Mouse (Mus musculus): Measurements from ENCODE around the gene Acsl5. TPM values are rescaled to one million over a fixed set of nuclear protein-coding genes. Genes with fewer than 3 reads are reported as not detected.

Acsl5 gene
- polyA plus RNA-seq, 1 experiment = 11.7 TPM

DNA sequence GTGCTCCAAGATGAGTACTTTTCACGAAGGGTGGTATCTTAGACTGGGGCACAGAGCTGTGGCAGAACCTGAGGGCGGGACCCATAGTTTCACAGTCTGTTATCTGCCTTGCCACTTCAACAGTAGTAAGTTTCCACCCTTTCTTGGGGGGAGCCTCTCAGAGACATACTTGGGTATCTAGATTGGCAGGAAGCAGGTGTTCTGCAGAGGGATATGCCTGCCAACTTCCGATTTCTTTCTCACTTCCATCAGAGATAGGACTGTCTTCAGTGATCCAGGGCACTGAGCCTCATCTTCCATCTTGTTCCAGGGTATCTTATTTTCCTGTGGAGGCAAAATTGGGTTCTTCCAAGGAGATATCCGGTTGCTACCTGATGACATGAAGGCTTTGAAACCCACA lies 32.4 kb downstream of the Acsl5 start:
- no peak for DNase-seq (ENCODE audit: low read depth)

DNA sequence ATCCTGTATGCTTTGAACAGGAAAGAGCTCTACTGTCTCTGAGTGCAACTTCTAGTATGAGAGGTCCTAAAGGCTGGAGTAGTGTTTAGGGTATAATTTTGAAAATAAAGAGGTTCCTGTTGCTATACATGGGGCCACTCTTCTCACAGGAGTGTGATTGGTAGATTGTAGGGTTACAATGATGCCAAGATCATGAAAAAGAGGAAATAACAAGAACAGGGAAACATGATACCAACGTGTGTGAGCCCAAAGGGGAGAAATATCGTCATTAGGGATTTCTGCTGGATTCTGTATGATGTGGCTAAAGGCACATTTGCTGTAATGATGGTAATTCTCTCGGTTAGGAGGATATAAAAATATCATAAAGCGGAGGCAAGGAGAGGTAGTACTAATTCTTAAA lies 34.3 kb downstream of the Acsl5 start:
- DNase-seq (ENCODE audit: low read depth) = no peak

DNA sequence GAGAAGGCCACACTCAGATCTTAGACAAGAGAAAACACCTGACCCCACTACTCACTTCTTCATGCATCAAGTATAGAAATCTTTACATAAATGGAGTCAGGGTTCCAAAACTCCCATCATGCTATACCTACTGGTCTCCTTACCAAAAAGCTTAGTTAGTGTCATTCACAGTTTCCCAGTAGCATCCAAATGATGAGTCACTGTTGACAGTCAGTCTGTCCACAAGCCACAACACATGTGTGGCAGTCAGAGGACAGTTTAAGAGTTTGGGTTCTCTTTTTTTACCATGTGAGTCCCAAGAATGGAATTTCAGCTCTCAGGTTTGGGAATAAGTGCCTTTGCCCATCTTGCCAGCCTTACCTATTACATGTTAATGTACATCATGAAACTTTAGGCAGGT lies 37.2 kb downstream of the Acsl5 start:
- DNase-seq (ENCODE audit: low read depth) = no peak

DNA sequence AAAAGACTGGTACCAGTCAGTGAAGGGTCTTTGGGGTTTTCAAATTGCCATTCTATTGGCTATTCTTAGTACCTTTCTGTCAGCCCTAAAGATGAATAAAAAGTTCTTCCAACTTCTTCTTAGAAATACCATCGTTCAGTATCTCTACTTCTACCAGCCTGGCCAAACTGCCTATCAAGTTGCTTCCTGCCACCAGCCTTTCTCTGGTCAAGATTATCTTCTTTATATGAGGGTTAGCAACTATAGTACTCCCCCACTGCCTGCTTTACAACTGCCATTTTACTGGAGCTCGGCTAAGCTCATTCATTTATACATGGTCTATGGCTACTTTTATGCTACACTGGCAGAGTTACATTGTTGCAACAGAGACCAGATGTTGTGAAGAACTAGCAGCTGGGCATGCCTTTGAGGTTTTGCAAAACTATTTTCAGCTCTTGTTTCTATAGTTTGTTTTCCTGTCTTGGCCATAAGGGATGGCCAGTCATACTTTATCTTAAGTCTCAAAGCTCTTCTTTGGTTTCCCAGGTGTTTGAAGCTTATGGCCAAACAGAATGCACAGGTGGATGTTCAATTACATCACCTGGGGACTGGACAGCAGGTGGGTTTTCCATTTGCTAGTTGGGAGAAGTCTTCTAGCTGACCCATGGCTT lies 39.0 kb downstream of the Acsl5 start:
- no peak for DNase-seq (ENCODE audit: low read depth)

DNA sequence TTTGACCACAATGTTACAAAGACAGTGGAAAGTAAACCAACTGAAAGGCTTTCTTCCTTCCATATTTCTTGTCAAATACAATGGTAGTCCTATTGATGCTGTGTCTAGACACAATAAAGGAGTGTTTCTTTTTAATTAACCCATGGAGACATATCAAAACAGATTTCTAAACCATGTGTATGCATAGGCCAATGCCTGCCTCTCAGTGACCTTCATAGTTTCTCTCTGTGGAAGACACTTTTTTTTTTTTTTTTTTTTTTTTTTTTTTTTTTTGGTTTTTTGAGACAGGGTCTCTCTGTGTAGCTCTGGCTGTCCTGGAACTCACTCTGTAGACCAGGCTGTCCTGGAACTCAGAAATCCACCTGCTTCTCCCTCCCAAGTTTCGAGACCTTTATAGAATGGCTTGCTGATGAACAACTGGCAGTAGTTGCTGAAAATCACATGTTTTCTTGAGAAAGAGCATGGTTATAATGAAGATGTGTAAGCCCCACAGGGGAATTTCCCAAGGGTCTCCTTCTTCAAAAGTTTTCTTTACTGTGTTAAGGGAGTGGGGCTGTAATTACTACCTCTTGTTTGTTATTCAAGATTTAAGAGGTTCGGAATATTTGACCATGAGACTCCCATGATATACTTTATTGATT lies 40.6 kb downstream of the Acsl5 start:
- no peak for DNase-seq (ENCODE audit: low read depth)

DNA sequence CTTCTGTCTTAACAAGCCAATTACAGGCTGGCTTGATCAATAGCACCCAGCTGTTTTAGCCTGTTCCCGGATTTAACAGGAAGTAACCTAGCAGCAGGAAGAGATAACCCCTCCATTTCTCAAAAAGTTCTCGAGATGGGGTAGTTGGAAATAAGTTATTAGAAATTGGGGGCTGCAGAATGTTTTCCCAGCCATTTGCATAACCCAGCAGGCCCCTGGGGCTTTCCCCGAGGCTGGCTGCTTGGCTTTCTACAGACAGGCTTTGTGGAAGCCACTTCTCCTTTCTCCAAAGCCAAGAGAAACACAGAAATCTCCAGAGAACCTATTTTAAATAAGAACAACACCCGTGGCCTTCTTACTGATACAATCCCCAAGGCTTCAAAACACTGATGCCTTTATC lies 41.4 kb downstream of the Acsl5 start:
- no peak for DNase-seq (ENCODE audit: low read depth)

DNA sequence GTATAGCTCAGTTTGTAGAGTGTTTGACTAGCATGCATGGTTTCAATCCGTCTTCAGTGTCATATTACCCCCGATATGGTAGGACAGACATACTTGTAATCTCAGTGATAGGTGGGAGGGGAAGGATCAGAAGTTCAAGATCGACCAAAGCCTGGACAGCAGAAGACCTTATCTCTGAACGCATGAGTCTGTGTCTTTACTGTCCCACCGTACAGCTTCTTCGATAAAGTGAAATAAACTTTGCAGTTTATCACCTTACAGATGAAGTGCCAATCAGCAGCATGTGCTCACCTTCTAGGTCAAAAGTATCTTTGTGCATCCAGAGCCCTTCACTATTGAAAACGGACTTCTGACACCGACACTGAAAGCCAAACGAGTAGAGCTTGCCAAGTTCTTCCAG lies 43.3 kb downstream of the Acsl5 start:
- DNase-seq (ENCODE audit: low read depth) = no peak

DNA sequence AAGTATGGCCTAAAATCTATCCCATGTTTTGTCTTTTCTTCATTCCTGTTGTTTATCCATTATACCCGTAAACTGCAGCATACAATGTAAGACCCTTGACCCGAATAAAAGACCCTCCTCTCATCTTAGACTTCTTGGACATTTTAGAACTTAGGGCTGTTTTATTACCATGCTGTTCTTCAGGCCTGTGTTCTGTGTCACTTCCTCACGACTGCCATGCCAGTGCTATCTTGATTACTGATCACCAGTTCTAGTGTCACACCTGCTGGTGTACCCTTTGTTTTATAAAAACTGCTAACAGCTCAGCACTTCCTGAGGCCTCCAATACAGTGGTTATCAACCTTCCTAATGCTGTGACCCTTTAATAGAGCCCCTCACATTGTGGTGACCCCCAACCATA lies 43.8 kb downstream of the Acsl5 start:
- no peak for DNase-seq (ENCODE audit: low read depth)

DNA sequence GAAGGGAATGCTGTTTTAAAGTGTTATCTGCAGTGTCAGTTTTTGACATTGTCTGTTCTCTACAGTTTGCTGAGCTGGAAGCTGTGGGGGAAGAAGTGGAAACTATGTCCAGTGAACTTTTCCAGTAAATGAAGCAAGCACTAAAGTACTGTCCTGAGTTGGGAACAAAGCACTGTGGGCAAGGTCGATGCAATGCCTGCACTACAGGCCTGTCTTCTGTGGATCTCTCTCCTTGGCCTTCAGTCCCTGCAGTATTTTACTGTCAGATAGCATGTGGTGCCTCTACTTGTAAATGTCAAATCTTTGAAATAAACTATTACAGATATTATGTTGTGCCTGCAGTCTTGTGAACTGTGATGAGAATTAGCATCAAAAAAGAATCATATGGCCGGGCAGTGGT lies 44.6 kb downstream of the Acsl5 start:
- DNase-seq (ENCODE audit: low read depth) = no peak

DNA sequence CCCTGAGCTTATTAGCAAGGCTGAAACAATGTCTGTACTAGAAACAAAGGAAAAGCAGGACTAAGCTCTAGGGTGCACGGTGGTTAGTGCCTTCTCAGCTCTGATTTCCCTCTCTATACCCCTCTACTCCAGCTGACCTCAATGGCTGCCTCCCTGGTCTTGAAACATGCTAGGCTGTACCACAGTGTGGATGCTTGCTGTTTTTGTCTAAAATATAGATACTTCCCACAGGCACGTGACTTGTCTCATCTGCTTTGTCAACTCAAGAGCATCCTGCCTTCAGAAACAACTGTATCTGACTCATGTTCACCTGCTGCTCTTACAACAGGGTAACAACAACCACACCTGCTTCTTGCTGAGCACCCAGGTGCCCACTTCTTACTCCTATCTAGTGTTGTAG lies 45.8 kb downstream of the Acsl5 start:
- DNase-seq (ENCODE audit: low read depth) = no peak

DNA sequence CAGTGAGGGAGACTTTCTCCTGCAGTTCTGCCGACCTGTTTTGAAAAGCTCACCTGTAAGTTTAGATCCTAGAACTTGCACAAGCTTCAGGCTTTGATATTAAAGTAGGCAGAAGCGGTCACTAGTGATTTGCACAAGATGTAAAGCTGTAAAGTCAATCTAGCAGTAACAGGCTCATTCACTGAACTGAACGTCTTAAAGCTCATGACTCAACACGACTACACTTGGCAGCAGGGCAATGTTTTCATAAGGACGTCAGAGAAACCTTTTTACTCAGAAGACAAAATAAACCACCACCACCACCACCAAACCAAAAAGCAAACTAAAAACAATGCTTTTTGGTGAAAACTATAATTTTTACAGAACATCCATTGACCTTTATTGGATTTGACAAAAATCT lies 46.2 kb downstream of the Acsl5 start:
- no peak for DNase-seq (ENCODE audit: low read depth)

DNA sequence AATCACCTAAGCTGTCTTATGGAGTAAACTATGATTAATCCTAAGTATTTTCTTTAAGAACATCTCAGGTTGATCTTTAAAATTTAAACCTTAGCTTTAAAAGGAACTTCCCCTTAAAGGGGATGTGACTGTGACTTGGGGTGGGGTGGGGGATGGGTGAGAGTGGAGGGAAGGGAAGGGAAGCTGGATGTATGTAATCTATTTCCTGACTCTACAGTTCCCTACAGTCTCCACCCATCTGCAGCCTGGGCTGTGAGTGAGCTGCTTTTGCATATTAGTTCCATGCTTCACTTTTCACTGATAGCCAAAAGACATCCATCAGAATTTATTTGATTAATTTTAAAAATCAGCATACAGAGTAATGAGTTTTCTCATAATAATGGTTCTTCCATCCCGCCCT lies 47.6 kb downstream of the Acsl5 start:
- DNase-seq (ENCODE audit: low read depth) = no peak

DNA sequence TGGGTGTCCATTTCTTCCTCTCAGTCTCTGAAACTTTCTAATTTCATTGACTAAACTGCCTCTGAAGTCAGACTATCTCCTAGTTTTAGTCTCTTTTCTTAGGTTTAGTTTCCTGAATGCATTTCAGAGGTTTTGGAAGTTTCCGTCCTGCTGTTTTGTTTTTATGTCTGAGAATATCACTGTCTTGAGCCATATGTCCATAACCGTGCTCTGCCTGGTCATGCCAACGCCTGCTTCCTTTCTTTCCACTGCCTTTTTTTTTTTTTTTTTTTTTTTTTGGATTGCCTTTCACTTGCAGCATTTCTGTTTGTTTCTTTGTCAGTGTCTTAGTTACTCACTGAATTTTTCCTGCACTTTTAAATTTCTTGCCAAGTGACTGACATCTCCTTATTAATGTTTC lies 48.8 kb downstream of the Acsl5 start:
- no peak for DNase-seq (ENCODE audit: low read depth)

DNA sequence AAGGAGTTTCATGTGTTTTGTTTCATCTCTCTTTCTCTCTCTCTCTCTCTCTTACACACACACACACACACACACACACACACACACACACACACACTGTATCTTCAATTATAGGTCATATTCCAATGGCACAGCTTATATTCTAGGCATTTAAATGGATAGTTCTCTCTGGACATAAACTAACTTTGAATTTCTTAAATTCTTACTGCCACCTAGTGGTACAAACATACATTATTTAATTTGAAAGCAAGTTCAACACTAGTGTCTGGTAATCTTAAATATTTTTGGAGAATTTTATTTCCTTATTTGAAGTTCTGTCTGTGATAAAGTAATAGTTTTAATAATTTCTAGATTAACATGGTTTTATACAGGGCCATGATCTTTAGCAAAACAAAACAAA lies 53.3 kb downstream of the Acsl5 start:
- no peak for DNase-seq (ENCODE audit: low read depth)

DNA sequence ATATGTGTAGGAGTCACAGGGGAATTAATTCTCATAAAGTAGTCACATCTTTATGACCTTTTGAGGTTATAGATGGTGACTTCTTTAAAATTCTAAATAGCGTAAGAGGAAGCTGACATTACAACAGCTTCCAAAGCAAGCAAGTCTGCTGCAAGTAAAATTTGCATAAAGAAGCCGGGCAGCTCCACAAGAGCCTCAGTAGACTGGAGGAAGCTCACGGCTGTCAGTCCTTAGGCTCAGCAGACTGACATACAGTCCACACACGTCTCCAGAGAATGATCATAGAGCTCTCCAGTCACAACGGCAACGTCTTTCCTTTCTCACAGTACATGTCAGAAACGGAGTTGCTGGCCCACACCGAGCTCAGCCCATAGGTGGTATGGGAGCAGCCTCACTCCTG lies 60.1 kb downstream of the Acsl5 start:
- DNase-seq (ENCODE audit: low read depth) = no peak

DNA sequence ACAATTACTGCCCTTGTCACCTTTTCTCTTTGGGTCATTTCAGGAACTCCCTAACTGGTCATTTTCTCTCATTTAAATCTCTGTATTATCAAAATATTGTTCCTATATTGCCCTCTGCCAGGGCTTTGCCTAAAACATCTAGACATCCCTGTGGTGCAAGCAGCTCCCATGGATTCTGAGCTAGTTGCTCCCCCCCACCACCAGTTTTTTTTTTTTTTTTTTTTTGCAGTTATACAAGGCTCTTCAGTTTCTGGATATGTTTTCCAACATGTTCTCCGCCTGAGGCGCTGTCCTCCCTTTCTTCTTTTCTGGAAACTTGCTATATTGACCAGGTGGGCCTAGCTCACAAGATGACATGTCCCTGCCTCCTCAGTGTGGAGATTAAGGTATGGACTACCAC lies 61.9 kb downstream of the Acsl5 start:
- DNase-seq (ENCODE audit: low read depth) = no peak

DNA sequence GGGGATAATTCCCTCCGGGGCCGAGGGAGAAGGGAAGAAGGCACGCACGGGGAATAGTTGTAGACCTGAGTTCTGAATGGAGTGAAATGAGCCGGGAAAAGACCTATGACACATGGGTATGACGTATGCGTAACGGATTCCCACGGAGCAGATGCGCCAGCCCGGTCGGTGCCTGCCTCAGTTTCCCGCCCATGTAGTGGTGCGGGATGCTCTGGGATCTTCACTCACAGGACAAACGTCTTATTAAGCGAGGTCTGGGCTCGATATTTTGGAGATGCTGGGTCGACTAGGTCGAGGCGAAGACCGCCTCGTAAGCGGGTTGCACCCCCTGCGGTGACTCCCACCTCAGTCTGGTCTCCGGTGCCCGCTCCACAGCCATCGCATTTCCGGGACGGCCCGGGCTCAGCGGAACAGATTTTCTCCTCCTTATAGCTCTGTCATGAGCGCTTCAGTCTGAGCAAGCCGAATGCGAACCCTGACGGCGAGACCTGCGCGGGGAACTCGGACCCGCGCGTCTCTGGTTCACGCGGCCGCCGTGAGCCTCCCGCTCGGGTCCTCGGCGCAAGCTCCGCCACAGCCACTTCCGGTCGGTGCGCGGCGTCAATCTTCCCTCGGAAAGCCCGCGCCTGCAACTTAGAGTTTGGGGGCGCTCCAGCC lies 63.8 kb downstream of the Acsl5 start, which contains the start of gene Zdhhc6:
TSS of gene Zdhhc6 (minus strand) at position 581 of the 657 bp plus-strand sequence.
- DNase-seq (ENCODE audit: low read depth) = no peak

DNA sequence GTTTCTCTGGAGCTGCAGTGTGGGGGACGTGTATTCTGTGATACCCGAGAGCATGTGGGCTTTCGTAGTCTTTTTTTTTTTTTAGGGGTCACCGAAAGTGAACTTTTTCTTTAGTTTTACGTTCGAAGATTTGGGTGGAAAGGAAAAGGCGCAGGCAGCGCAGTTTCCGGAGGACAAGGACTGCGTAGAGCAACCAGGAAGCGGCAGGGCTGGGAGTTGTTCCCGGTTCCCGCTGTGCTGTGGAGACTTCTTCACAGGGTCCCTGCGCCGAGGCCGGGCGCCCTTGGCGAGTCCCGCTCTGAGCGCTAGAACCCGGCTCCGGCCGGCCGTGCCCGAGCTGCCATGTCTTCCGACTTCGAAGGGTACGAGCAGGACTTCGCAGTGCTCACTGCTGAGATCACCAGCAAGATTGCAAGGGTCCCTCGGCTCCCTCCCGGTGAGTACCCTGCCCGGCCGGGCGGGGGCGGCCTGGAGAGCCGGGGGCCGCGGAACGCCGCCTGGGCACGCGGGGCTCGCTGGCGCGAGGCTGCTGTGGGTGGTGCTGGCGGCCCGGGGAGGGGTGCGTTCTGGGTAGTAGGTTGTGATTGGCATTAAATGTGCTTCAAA lies 64.5 kb downstream of the Acsl5 start, which contains the start of gene Vti1a:
TSS of gene Vti1a (plus strand) at position 187 of the 606 bp plus-strand sequence.
- DNase-seq (ENCODE audit: low read depth) = no peak

DNA sequence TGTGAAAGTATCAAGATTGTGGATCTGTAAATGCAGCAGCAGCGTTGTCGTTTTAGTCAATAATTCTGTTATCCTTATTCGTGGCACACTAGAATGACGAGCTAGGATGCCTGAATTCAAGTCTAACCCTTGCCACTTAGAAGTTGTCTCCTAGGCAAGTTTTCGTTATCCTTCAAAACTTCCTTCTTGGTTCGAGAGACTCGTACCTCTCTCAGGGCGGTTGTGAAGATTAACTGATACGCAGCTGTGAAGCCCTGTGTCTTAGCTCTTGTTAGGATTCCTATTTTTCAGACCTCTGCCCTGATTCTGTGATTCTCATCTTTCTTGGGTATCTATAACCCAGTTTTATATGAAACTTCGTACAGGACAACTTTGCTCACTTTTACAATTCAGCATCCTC lies 65.2 kb downstream of the Acsl5 start:
- no peak for DNase-seq (ENCODE audit: low read depth)

DNA sequence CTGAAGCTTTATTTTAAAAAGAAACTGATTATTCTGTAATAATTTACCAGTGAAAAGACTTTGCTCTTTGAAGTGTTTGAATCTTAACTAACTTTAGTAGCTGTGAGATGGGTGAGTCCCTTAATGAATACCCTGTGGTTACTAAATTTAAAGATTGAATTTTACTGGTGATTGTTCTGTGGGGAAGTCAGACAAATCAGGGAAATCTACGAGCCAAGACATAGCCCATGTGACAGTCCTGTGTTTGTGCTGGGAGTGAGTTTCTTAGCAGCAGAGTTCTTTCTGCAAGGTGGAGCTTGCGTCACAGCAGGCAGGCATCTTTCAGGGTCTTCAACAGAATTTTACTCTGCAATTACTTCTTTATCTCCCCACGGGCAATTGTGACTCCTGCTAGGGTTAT lies 67.3 kb downstream of the Acsl5 start:
- no peak for DNase-seq (ENCODE audit: low read depth)

DNA sequence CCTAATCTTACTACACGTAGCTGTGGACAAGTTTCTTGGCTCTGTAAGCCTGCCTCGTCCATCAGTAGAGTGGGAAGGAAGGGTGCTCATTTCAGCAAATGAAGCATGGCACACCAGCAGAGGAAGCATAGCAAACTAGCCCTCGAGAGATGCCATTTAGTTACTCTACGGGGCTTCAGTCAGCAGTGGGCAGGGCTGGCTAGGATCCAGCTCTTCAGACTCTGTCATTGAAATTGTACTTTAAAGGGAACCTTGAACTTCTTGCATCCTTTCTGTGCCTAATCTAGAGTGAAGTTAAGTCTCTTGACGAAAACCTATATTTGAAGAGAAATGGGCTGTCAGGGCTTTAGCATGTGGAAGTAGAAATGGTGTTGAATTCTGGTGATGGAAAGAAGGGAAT lies 67.8 kb downstream of the Acsl5 start:
- no peak for DNase-seq (ENCODE audit: low read depth)

DNA sequence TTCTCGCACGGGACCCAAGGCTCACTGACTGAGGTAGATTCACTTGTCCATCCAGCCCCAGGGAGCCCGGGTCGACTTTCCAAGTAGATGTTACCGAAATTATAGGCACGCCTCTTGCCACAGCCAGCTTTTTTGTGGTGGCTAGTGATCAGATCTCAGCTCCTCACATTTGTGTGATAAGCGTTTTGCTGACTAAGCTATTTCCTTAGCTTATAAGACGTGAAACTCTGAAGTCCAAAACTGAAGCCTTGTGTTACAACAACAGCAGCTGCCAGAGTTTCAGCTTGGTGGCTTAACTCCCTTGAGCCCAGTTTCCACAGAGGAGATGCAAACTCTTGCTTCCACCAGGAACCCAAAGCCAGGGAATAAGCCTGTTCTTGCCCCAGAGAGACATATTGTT lies 70.9 kb downstream of the Acsl5 start:
- no peak for DNase-seq (ENCODE audit: low read depth)

DNA sequence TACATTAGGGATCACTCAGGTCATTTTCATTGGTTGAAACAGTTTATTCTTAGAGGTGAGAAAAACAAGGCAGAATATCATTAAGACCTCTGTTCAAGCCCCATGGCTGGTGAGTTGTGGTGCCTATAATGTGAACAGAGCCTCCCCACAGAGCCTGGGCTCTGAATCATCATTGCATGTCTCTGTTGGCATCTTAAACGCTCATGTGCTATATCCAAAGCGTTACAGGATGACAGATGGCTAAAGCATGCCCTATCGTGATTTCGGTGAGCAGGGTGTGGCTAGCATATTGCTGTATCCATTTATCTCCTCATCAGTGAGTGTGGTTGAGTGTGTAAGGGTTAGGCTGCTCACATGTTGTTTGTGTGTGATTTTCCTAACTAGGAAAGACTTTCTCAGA lies 75.8 kb downstream of the Acsl5 start:
- no peak for DNase-seq (ENCODE audit: low read depth)
